Mouse (Mus musculus) urinary bladder, postnatal 36 days (tissue): ENCODE measurements at regions not wholly inside any gene's neighbourhood (a gene's known extent, or its start where the extent isn't known, plus 50 kb on each side); places are given as distances from the start of the nearest gene placed in this dataset.

ENCODE experiments used
- DNase-seq, 2 experiments: peaks; one replicate each; pipeline ENCODE4 v3.0.0; 2022; ENCODE audit warnings: low spot score in 2 of 2, mixed read lengths in 1 of 2

GRCm38 (mm10) chr2:40149186-40149585, 922.9 kb upstream of the Ppp6c start:
- DNase-seq, result no peak

- DNase-seq, result peak; percentile 2 to 6
Observed at GRCm38 (mm10) chr2:40127615-40128014, 901.4 kb upstream of the Ppp6c start.

DNA sequence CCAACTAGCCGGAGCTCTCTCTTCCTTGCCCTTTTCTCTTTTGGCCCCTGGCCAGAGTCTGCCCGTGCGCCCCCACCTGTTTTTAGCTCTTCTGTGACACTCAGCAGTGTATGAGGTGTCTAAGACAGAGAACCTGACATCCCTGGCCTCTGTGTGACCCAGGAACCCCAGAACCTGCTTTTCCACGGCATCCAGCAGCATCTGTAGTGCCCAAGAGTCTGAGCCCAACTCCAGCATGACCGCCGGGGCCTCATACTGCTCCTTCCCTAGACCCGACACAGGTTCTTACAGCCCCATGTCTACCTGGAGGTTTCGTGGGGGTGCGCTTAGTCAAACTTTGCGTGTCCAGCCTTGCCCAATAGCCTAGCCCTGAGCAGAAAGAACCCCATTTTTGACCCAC, 892.9 kb upstream of the Ppp6c start:
- no peak for DNase-seq

- no peak for DNase-seq
Observed at GRCm38 (mm10) chr2:40114435-40114834, 888.2 kb upstream of the Ppp6c start.
